Mouse (Mus musculus): Measurements from ENCODE around the gene Gm21812.
"Not testable (repeated sequence)": the region's sequence is repeated elsewhere in the genome, so short reads cannot be mapped to it uniquely, and the experiment has no call there.

Gm21812 gene

GRCm38 (mm10) chrY:9347084-9347483 is at the start of gene Gm21812:
Gene Gm21812, minus strand, starts transcription at chrY:9347184.
- not testable (repeated sequence) for DNase-seq

Measured in spleen, adult 18-20 months (tissue).